Mouse (Mus musculus) ES-Bruce4 (cell line): Measurements from ENCODE around the gene Cep250.

Source experiments
- CTCF ChIP-seq: IDR thresholded peaks from one replicate; pipeline ENCODE4 v1.8.1; 2011; ENCODE audit warnings: low read depth, low read length
- EP300 ChIP-seq: IDR thresholded peaks from 2 replicates; pipeline ENCODE4 v1.6.1; 2011; ENCODE audit warnings: low read depth, low read length; ENCODE audit not compliant: insufficient read depth
- POLR2A ChIP-seq: IDR thresholded peaks from one replicate; pipeline ENCODE4 v1.8.1; 2011; ENCODE audit warnings: low read length; ENCODE audit not compliant: insufficient read depth

DNA sequence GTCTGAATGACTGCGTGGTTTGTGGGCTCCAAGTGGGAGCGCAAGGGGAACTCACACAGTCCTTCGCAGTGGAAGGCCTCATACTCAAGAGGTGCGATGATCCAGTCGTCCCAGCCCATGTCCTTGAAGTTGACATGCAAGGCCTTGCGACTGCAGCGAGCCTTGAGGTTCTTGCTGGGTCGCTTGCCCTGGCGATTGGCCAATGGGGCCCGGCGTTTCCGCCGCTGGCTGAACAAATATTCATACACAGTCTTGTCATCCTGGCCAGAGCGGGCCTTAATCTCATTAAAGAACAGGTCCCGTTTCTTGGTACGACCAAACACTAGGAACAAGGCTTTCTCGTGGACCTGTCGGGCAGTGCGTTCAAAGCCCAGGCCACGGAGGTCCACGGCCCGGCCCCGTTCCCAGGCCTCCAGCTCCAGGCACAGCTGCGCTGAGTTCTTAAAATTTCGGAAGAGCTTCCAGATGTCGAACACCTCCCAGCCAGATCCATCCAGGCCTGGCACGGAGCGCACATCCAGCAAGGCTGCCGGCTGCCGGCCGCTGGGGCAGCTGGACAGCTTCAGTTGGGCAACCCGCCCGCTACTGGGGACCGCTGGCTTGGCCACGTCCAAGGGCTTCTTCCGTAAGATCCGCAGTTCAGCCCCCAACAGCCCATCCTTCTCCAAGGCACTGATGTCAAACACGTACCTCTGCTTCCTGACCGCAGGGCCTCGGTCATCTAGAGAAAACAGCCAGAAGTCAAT, 14.4 kb upstream of the Cep250 start:
- TF ChIP-seq CTCF (no peak), POLR2A (no peak), EP300 (no peak)
